Mouse (Mus musculus): ENCODE data around the gene Stum. TPM values are rescaled to one million over a fixed set of nuclear protein-coding genes. Genes with fewer than 3 reads are reported as not detected.

Gene Stum
- polyA plus RNA-seq, 1 experiment, result 14.8 TPM

DNA sequence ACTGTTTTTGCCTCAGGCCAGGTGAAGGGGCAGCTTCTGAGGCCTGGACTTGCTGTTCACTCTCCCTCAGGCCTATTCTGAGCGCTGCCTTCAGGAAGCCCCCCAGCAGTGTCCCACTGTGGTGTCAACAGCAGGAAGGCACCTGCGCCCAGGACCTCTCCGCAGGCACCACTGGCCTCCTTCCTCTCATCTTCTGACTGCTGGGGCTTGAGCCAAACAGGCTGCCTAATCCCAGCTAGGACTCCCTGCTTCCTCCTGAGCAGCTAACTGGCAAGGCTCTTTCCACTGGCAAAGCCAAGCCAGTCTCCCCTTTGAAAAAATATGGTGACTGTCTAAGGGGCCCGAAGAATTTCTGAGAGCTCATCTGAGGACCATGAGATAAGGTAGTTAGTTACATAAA, 16.9 kb upstream of the Stum start:
- Histone ChIP-seq H3K4me1 (ENCODE audit: control insufficient read depth, insufficient read depth, insufficient read length, low read length) (peaks cover 6% of the 10 kb centered on the region; the same call in 1 of the 2 replicates), H3K4me3 (ENCODE audit: low read depth, low read length) (no peak overlapping the region), H3K36me3 (ENCODE audit: control insufficient read depth, insufficient read depth, low read length) (no peaks in the 10 kb centered on the region), H3K27me3 (ENCODE audit: control insufficient read depth, insufficient read depth, low read length) (no peaks in the 10 kb centered on the region), H3K27ac (ENCODE audit: insufficient read depth, low read depth, low read length) (no peak overlapping the region)
- TF ChIP-seq CTCF (IDR thresholded peaks at IDR 0.05; ENCODE audit: extremely low read depth, insufficient read length, insufficient replicate concordance, low read depth, low read length), result no peak
- no peak for TF ChIP-seq POLR2A (IDR thresholded peaks at IDR 0.05; ENCODE audit: low read depth, low read length)
- WGBS, result 79% methylated on average over 4 of the region's 4 CpGs

DNA sequence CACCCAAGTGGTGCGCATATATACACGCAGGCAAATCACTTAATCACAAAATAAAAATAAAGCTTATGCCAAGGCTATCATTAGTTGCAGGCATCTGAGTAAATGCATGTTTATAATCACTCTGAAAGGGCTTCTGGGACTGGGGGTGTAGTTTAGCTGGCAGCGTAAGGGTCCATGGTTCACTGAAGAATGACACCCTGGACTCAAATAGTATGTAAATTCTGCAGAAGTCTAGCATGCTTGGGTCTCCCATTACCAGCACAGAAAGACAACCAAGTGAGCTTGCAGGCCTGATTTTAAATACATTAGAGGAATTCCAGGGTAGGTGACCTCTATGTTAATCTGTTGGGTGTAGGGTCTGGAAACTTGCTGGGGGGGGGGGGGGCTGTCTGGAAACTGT, 16.5 kb upstream of the Stum start:
- no peak for TF ChIP-seq POLR2A (IDR thresholded peaks at IDR 0.05; ENCODE audit: low read depth, low read length)
- TF ChIP-seq CTCF (IDR thresholded peaks at IDR 0.05; ENCODE audit: extremely low read depth, insufficient read length, insufficient replicate concordance, low read depth, low read length), result no peak
- no peaks in the 10 kb centered on the region for H3K27me3 ChIP-seq (ENCODE audit: control insufficient read depth, insufficient read depth, low read length)
- peaks cover 6% of the 10 kb centered on the region; the same call in 1 of the 2 replicates for H3K4me1 ChIP-seq (ENCODE audit: control insufficient read depth, insufficient read depth, insufficient read length, low read length)
- H3K27ac ChIP-seq (ENCODE audit: insufficient read depth, low read depth, low read length), result no peak overlapping the region
- H3K36me3 ChIP-seq (ENCODE audit: control insufficient read depth, insufficient read depth, low read length), result no peaks in the 10 kb centered on the region
- WGBS, result 95% methylated on average over 3 of the region's 3 CpGs
- no peak overlapping the region for H3K4me3 ChIP-seq (ENCODE audit: low read depth, low read length)

DNA sequence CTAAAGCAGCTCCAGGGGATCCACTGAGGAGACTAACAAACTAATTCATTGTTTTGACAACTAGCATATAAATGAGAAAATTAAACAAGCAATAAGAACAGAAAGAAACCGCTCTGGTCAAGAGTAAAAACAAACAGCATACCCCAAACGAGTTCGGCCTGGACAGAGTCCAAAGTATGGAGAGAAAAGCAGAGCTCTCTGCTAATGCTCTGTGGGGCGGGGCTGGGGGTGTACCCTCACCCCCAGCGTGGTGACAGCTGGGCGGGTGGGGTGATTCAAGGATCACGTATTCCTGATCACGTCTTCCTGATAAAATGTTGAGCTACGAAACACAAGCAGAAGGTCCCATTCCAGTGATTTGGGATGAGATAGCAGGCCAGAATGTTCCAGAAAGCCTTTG, 9.5 kb upstream of the Stum start:
- no peaks in the 10 kb centered on the region; the same call in 1 of the 2 replicates for H3K4me1 ChIP-seq (ENCODE audit: control insufficient read depth, insufficient read depth, insufficient read length, low read length)
- H3K4me3 ChIP-seq (ENCODE audit: low read depth, low read length), result no peak overlapping the region
- 23% methylated on average over 9 of the region's 9 CpGs for WGBS
- H3K27ac ChIP-seq (ENCODE audit: insufficient read depth, low read depth, low read length), result no peak overlapping the region
- H3K27me3 ChIP-seq (ENCODE audit: control insufficient read depth, insufficient read depth, low read length), result no peaks in the 10 kb centered on the region
- H3K36me3 ChIP-seq (ENCODE audit: control insufficient read depth, insufficient read depth, low read length), result no peaks in the 10 kb centered on the region
- TF ChIP-seq CTCF (IDR thresholded peaks at IDR 0.05; ENCODE audit: extremely low read depth, insufficient read length, insufficient replicate concordance, low read depth, low read length), result no peak
- no peak for TF ChIP-seq POLR2A (IDR thresholded peaks at IDR 0.05; ENCODE audit: low read depth, low read length)

DNA sequence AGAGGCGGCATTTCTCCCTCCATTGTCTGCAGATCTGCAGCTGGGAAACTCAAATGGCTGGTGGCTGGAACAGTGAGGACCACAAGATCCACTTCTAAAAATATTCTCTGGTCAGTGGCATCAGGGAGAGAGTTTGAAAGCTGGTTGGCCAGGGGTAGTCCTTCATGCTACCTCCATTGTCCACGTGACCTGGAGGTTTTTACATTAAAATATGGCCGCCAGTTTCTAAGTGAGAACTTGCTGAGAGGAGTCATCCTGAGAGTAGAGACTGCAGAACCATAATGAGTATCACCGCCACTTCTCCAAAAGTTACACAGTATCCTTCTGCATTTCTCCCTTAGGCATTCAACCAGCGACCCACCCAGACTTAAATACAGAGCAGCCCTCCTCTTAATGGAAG, 2.0 kb upstream of the Stum start:
- Histone ChIP-seq H3K4me3 (ENCODE audit: low read depth, low read length) (no peak overlapping the region), H3K27ac (ENCODE audit: insufficient read depth, low read depth, low read length) (no peak overlapping the region), H3K27me3 (ENCODE audit: control insufficient read depth, insufficient read depth, low read length) (peaks cover 14% of the 10 kb centered on the region), H3K4me1 (ENCODE audit: control insufficient read depth, insufficient read depth, insufficient read length, low read length) (no peaks in the 10 kb centered on the region; the same call in 1 of the 2 replicates), H3K36me3 (ENCODE audit: control insufficient read depth, insufficient read depth, low read length) (no peaks in the 10 kb centered on the region)
- no peak for TF ChIP-seq POLR2A (IDR thresholded peaks at IDR 0.05; ENCODE audit: low read depth, low read length)
- TF ChIP-seq CTCF (IDR thresholded peaks at IDR 0.05; ENCODE audit: extremely low read depth, insufficient read length, insufficient replicate concordance, low read depth, low read length), result no peak
- 89% methylated on average over 5 of the region's 5 CpGs for WGBS

DNA sequence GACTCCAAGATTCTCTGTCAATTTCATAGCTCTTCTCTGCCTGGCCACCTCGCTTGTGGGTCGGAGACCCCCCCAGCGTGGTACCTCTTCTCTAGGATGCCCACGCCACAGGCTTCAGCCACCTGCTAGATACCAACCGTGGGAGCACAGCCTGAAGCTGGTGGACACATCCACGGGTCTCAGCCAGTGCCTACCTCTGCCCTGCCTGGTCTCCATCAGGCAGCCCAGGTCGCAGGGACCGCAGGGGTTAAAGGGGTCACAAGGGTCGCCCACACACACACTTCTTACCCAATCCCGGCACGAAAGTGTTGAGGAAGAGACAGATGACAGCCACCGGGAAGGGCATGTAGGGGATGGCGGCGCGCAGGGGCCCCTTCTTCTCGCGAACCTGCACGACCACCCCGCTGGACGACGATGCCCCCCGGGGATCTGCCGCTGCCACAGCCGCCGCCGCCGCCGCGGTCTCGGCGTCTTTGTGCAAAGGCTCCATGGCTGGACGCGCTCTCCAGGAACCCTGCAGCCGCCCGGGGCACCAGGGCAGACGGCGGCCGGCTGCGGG, 385 bp downstream of the Stum start:
- Histone ChIP-seq H3K36me3 (ENCODE audit: control insufficient read depth, insufficient read depth, low read length) (no peaks in the 10 kb centered on the region), H3K4me3 (ENCODE audit: low read depth, low read length) (peak overlapping the region; percentile 50), H3K27me3 (ENCODE audit: control insufficient read depth, insufficient read depth, low read length) (peaks cover 14% of the 10 kb centered on the region), H3K4me1 (ENCODE audit: control insufficient read depth, insufficient read depth, insufficient read length, low read length) (no peaks in the 10 kb centered on the region; the same call in 1 of the 2 replicates), H3K27ac (ENCODE audit: insufficient read depth, low read depth, low read length) (no peak overlapping the region)
- no peak for TF ChIP-seq POLR2A (IDR thresholded peaks at IDR 0.05; ENCODE audit: low read depth, low read length)
- no peak for TF ChIP-seq CTCF (IDR thresholded peaks at IDR 0.05; ENCODE audit: extremely low read depth, insufficient read length, insufficient replicate concordance, low read depth, low read length)
- 5% methylated on average over 39 of the region's 39 CpGs for whole genome bisulfite sequencing

DNA sequence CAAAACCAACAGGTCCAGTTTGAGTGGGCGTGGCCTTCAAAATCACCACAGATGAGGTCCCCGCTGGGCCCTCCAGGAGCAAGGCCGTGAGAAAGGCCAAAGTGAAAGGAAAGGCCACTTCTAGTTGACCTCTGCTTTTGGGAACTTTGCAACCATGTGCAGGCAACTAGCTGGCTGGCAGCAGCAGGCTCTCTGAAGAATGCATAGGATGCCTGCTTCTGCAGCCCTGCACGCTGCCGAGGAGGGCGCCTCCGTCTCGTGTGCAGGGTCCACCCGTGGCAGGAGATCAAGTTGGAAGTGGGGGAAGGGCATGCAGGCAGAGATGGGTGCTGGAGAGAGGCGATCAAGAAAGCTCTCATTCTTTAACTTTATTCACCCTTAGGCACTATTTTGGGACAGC, 1.3 kb downstream of the Stum start:
- Histone ChIP-seq H3K36me3 (ENCODE audit: control insufficient read depth, insufficient read depth, low read length) (no peaks in the 10 kb centered on the region), H3K4me1 (ENCODE audit: control insufficient read depth, insufficient read depth, insufficient read length, low read length) (no peaks in the 10 kb centered on the region; the same call in 1 of the 2 replicates), H3K4me3 (ENCODE audit: low read depth, low read length) (no peak overlapping the region), H3K27me3 (ENCODE audit: control insufficient read depth, insufficient read depth, low read length) (peaks cover 14% of the 10 kb centered on the region), H3K27ac (ENCODE audit: insufficient read depth, low read depth, low read length) (no peak overlapping the region)
- 36% methylated on average over 10 of the region's 10 CpGs for WGBS
- no peak for TF ChIP-seq CTCF (IDR thresholded peaks at IDR 0.05; ENCODE audit: extremely low read depth, insufficient read length, insufficient replicate concordance, low read depth, low read length)
- TF ChIP-seq POLR2A (IDR thresholded peaks at IDR 0.05; ENCODE audit: low read depth, low read length), result no peak

DNA sequence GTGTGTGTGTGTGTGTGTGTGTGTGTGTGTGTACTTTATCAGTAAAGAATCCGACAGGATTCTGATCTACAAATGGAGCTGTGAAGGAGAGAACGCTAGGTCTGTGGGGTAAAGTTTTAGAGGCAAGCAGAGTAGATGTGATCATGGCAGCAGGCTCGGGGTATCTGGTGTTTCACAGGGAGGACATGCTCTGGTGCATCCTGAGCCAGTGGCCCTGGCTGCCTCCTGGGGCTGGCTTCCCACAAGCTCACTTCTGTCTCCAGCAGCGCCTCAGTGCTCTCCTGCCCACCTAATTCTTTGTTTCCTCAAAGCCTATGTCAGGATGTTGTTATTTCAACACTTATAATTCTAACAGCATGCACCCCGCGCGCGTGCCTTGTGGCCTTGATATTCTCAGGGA, 2.0 kb downstream of the Stum start:
- WGBS, result 75% methylated on average over 8 of the region's 8 CpGs
- Histone ChIP-seq H3K4me1 (ENCODE audit: control insufficient read depth, insufficient read depth, insufficient read length, low read length) (no peaks in the 10 kb centered on the region; the same call in 1 of the 2 replicates), H3K27ac (ENCODE audit: insufficient read depth, low read depth, low read length) (no peak overlapping the region), H3K4me3 (ENCODE audit: low read depth, low read length) (no peak overlapping the region), H3K27me3 (ENCODE audit: control insufficient read depth, insufficient read depth, low read length) (peaks cover 14% of the 10 kb centered on the region), H3K36me3 (ENCODE audit: control insufficient read depth, insufficient read depth, low read length) (no peaks in the 10 kb centered on the region)
- TF ChIP-seq POLR2A (IDR thresholded peaks at IDR 0.05; ENCODE audit: low read depth, low read length) (no peak), CTCF (IDR thresholded peaks at IDR 0.05; ENCODE audit: extremely low read depth, insufficient read length, insufficient replicate concordance, low read depth, low read length) (no peak)

All from small intestine, adult 2 months (tissue).